Mouse (Mus musculus) left cerebral cortex, postnatal 25 days (tissue): ENCODE results near the gene Coq7. TPM values are rescaled to one million over a fixed set of nuclear protein-coding genes. Genes with fewer than 3 reads are reported as not detected.
A peak's percentile ranks its signal among the peaks of the same experiment; 100 is the strongest.

ENCODE experiments used
- DNase-seq, 2 experiments: peaks; one replicate each; pipeline ENCODE4 v3.0.0; 2022; ENCODE audit warnings: low spot score in 2 of 2, mixed read lengths in 1 of 2
- intact Hi-C: fragments of 180-260 bp; cut with DNase I; formaldehyde crosslinking; loops from one replicate; pipeline ENCODE4 v1.15.1; 2025
- total RNA-seq, 2 experiments: library from RNA; stranded (reverse); gene quantifications; 2 replicates each; pipeline ENCODE4 v1.2.3; 2021

The Coq7 gene
- 10 to 100 TPM; 33.4 to 37.1 TPM for total RNA-seq

DNA sequence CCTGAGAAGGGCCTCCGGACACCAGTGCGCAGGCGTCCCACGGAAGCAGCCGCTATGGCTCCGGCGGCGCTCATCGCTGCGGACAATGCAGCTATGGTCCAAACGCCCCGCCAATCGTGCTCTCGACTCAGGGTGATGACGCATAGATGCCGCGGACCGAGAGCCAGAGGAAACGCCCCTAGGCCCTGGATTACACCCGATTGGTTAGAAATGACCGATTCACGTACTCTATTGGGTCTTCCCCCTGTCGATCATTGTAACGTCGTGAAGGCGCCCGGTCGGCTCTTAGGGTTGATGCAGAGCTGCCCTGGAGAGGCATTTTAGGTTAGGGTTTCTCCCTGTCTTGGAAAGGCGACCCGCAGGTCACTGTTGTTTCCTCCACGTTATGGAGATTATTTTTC, at the start of gene Coq7:
TSS of gene Coq7 (minus strand) at position 179 of the 401 bp plus-strand sequence.
- intact Hi-C loops = no loop called here
- peak; percentile 97 to 98 for DNase-seq

DNA sequence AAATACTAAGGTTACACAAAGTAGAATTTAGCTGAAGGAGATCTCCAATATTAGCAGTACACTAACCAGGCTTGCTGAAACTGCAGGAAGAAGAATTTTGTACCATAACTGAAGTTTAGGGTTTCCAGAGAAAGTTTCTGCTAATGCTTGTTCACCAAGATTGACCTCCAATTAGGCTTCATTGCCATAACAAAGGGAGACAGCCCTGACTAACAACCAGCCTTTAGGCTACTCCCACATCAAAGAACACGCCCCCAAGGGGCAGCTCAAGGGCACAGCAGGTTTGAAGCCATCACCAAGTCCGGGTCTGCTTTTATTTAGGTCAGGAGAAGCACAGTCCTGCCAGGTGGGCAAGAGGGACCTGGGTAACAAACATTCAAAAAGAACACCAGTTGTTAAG, 46.8 kb upstream of the Coq7 start:
- intact Hi-C loops = no loop called here
- DNase-seq = no peak

GRCm38 (mm10) chr7:118578269-118578668, 45.1 kb upstream of the Coq7 start:
- DNase-seq = peak in 1 of 2 experiments; percentile 32
- intact Hi-C loops = no loop called here

DNA sequence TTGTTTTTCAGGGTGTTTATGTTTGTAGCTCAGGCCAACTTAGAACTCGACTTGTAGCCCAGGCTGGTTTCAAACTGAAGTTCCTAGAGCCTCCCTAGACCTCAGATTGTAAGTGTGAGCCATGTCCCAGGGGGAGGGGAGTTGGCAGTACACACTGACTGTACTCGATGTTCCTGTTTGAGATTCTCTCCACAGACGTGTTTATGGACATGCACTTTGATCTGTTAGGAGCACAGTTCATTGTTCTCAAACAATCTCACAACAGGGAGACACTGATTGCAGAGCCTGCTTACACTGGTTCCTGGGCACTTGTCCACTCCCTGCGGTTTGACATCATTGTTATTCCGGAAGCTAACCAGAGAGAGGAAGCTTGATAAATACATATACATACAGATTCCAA, 38.9 kb upstream of the Coq7 start:
- intact Hi-C loops = no loop called here

GRCm38 (mm10) chr7:118571350-118571749, 38.2 kb upstream of the Coq7 start:
- intact Hi-C loops = no loop called here
- DNase-seq = no peak

More for the DNA sequence above, 38.9 kb upstream of the Coq7 start:
- no peak for DNase-seq

DNA sequence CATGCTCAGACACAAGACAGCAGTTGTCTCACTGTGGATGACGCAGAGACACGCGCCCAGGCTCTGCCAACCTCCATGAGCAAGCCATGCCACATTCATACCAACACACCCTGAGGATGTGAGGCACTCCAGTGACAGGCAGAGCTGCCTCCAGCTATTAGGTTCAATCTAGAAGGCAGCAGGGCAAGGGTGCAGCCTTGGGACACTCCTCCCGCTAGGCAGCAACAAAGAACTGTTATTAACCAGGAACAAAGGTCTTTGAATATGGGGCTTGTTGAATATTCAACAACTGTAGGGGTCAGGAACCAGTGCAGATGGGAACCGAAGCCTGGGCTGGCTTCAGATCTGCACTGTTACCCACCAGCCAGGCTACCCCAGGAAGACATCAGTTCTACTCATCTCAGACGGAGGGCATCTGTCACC, 36.0 kb upstream of the Coq7 start:
- intact Hi-C loops = no loop called here
- peak in 1 of 2 experiments; percentile 46 for DNase-seq

DNA sequence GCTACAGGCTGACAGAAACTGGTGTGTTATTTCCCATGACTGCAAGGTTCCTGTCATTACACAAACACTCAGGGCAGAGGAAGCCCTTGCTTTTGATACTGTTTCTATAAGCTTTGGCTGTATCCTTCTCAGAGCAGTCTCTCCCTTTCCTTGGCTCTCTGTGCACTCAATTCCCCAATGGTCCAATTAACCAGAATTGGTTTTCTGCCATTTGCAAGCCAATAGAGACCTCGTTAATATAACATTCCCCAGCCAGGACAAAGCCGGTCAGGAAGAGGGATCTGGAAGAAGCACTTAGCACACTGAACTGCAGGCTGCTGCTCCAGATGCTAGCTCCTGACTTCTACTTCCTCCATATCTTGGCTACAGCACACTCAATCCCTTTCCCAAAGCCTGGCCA, 21.1 kb upstream of the Coq7 start:
- intact Hi-C loops = no loop called here
- DNase-seq = no peak

- intact Hi-C loops = no loop called here
- DNase-seq = no peak
Observed at GRCm38 (mm10) chr7:118553881-118554280, 20.7 kb upstream of the Coq7 start.

GRCm38 (mm10) chr7:118547451-118547850, 14.3 kb upstream of the Coq7 start:
- intact Hi-C loops = no loop called here
- DNase-seq = no peak

DNA sequence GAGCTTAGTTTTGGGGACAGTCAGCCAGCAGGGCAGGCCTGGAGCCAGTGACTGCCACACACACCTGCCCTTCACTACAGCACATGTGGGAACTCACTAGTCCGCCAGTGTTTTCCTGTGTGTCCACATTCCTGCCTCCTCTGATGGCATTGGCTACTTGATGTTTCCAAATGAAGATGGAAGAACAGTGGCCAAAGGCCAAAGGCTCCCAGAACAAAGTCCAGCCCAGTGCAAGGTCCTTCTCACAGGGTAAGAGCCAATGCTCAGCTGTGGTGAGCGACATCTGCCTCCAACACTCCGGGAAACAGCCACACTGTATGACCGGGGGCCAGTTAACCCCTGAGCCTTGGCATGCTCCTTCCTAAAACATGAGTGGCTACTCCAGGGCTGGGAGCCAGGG, 11.0 kb upstream of the Coq7 start:
- intact Hi-C loops = no loop called here

DNA sequence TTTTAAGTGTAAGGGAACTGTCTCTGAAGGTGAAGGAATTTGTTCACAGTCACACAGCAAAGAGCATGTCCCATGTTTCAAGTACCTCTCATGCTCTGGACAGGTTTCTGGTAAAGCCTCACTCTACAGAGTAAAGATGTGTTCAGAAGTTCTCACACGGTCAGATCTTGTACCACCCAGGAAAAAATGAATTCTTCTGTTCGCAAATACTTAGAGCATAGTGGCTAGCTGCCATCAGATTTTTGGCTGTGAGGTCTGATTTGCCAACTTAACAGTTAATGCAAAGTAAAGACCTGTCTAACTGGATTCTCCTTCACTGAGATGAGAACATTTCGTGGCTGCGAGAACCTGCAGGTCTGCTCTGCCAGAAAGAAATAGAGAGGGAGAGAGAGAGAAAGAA, 1.9 kb upstream of the Coq7 start:
- intact Hi-C loops = no loop called here
- no peak for DNase-seq

More for the DNA sequence above, 11.0 kb upstream of the Coq7 start:
- DNase-seq = no peak

GRCm38 (mm10) chr7:118534326-118534725, 1.2 kb upstream of the Coq7 start:
- intact Hi-C loops = no loop called here
- DNase-seq = no peak

GRCm38 (mm10) chr7:118532519-118533177, 508 bp downstream of the Coq7 start:
- intact Hi-C loops = no loop called here

GRCm38 (mm10) chr7:118526967-118527366, 6.2 kb downstream of the Coq7 start:
- intact Hi-C loops = no loop called here
- no peak for DNase-seq

More at GRCm38 (mm10) chr7:118532519-118533177, 508 bp downstream of the Coq7 start:
- peak; percentile 98 for DNase-seq

GRCm38 (mm10) chr7:118522077-118522476, 11.1 kb downstream of the Coq7 start:
- DNase-seq = no peak
- intact Hi-C loops = no loop called here

- intact Hi-C loops = no loop called here
- DNase-seq = no peak
Observed at GRCm38 (mm10) chr7:118519661-118520060, 13.5 kb downstream of the Coq7 start.

- peak; percentile 70 to 71 for DNase-seq
- intact Hi-C loops = loop anchor here (1.0 kb wide), 2 partner anchors 70 to 214 kb away; partner anchors contain the start of gene Syt17
Observed at GRCm38 (mm10) chr7:118518687-118519086, 14.5 kb downstream of the Coq7 start.

- no peak for DNase-seq
- intact Hi-C loops = loop anchor here (1.0 kb wide), 2 partner anchors 70 to 214 kb away; partner anchors contain the start of gene Syt17
Observed at GRCm38 (mm10) chr7:118517819-118518218, 15.3 kb downstream of the Coq7 start.

- intact Hi-C loops = no loop called here
- no peak for DNase-seq
Observed at GRCm38 (mm10) chr7:118508556-118508955, 24.6 kb downstream of the Coq7 start.

DNA sequence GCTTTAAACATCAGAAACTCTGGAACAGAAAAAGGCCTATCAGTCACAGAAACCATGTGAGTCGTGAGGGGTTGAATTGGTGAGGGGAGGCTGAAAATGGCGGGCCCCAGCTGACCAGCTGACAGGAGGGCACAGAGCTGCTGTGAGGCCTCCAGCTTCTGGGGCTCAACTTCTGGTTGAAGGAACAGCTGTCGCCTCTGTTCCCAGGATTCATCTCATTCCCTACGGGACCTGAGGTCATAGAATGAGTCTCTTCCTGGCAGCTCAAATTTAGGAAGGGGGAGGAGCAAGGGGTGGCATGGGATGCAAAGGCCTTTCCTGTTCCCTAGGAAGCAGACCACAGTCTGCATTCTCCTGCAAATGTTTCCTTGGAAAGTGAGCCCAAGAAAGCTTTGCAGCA, 29.3 kb downstream of the Coq7 start:
- intact Hi-C loops = no loop called here

DNA sequence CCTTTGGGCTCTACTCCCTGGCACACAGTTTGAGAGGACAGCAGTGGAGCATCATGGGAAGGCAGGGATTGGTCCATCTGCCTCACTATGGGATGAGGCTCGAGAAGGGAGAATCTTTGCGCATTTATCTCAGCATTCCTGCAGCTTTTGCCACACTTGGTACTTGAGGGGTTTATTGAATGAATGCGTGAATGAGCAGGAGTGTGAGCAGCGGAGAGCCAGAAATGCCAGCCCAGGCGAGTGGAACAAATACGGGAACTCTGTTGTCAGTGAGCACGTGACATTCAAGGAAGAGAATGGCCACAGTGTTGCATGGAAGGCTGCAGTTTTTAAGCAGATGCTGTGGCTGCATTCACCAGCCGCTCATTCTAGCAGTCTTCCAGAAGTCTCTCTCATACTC, 30.8 kb downstream of the Coq7 start:
- intact Hi-C loops = no loop called here
- DNase-seq = peak in 1 of 2 experiments; percentile 11

More for the DNA sequence above, 29.3 kb downstream of the Coq7 start:
- DNase-seq = no peak
